Mouse (Mus musculus) intestine, postnatal 0 days (tissue): ENCODE data around the gene Tmem88b. TPM values are rescaled to one million over a fixed set of nuclear protein-coding genes. Genes with fewer than 3 reads are reported as not detected.

Experiments
- ATAC-seq: fragments of 200-750 bp; cut with Nextera tagmentation; 2 replicates; pipeline ENCODE4 v1.8.0; 2017; ENCODE audit warnings: mild to moderate bottlenecking, moderate TSS enrichment, moderate library complexity
- H3K27ac ChIP-seq: fragments of 300-500 bp; sonication (generic); 2 replicates; pipeline ENCODE4 v1.5.1; 2014; ENCODE audit warnings: mild to moderate bottlenecking, low read depth, low read length, moderate library complexity
- H3K27me3 ChIP-seq: fragments of 300-500 bp; sonication (generic); replicated peaks from 2 replicates; pipeline ENCODE4 v1.6.1; 2014; ENCODE audit warnings: low read length, mixed read lengths; ENCODE audit not compliant: control insufficient read depth, insufficient read depth
- H3K36me3 ChIP-seq: fragments of 300-500 bp; sonication (generic); 2 replicates; pipeline ENCODE4 v1.6.1; 2014; ENCODE audit warnings: mild to moderate bottlenecking, moderate library complexity; ENCODE audit not compliant: control insufficient read depth, insufficient read depth
- H3K4me1 ChIP-seq: fragments of 300-500 bp; sonication (generic); replicated peaks from 2 replicates; pipeline ENCODE4 v1.6.1; 2014; ENCODE audit warnings: antibody characterized with exemption, low read length, mixed read lengths; ENCODE audit not compliant: control insufficient read depth, insufficient read depth
- H3K4me2 ChIP-seq: fragments of 300-500 bp; sonication (generic); replicated peaks from 2 replicates; pipeline ENCODE4 v1.6.1; 2014; ENCODE audit warnings: low read depth, mild to moderate bottlenecking, moderate library complexity
- H3K4me3 ChIP-seq: fragments of 300-500 bp; sonication (generic); 2 replicates; pipeline ENCODE4 v1.5.1; 2014; ENCODE audit warnings: low read depth, low read length
- H3K9ac ChIP-seq: fragments of 300-500 bp; sonication (generic); 2 replicates; pipeline ENCODE4 v1.6.1; 2014; ENCODE audit warnings: mild to moderate bottlenecking, low read depth, low read length
- H3K9me3 ChIP-seq: fragments of 300-500 bp; sonication (generic); 2 replicates; pipeline ENCODE4 v1.6.1; 2016; ENCODE audit warnings: mixed run types; ENCODE audit not compliant: control insufficient read depth
- CTCF ChIP-seq: sonication (generic); IDR thresholded peaks from 2 replicates; pipeline ENCODE4 v1.5.1; 2016; ENCODE audit warnings: low read depth, mild to moderate bottlenecking, control low read depth, antibody characterized with exemption, moderate library complexity
- WGBS: fragments of 180-500 bp; shearing (Covaris S2); extraction: QIAGEN DNeasy Blood & Tissue Kit; methylation state at CpG from one replicate; pipeline ENCODE4 v1.1.7; 2014; 5-methylcytosine and 5-hydroxymethylcytosine counted together
- polyA plus RNA-seq: library from polyadenylated mRNA; unstranded; fragments of >200 nt; fragmentation: Nextera tagmentation; extraction: Ambion mirVana; gene quantifications from 2 replicates; pipeline ENCODE4 v1.2.1, GENCODE M21; 2015

Gene Tmem88b
- polyA plus RNA-seq, 1 experiment from 2014 or later, result 0.64 TPM

GRCm38 (mm10) chr4:155830596-155830995 is 44.9 kb upstream of the Tmem88b start:
- no peak overlapping the region for H3K27ac ChIP-seq
- no peaks in the 10 kb centered on the region for H3K27me3 ChIP-seq
- H3K4me1 ChIP-seq, result 0 out of 2 replicates have a peak, but pooled peaks cover 3% of the 10 kb centered on the region
- H3K4me3 ChIP-seq, result peak overlapping the region; percentile 88
- WGBS, result 51% methylated on average over 8 of the region's 8 CpGs
- peaks cover 13% of the 10 kb centered on the region; the same call in 1 of the 2 replicates for H3K36me3 ChIP-seq
- peak overlapping the region; percentile 87 for H3K4me2 ChIP-seq
- no peak for TF ChIP-seq CTCF
- H3K9ac ChIP-seq, result no peak overlapping the region
- H3K9me3 ChIP-seq, result no peaks in the 10 kb centered on the region
- ATAC-seq, result no peak

- H3K4me2 ChIP-seq, result no peak overlapping the region
- no peak for ATAC-seq
- no peak overlapping the region for H3K27ac ChIP-seq
- no peak for TF ChIP-seq CTCF
- no peaks in the 10 kb centered on the region for H3K9me3 ChIP-seq
- 93% methylated on average over 4 of the region's 4 CpGs for WGBS
- peaks cover 14% of the 10 kb centered on the region for H3K36me3 ChIP-seq
- no peak overlapping the region for H3K9ac ChIP-seq
- no peaks in the 10 kb centered on the region for H3K27me3 ChIP-seq
- 0 out of 2 replicates have a peak, but pooled peaks cover 3% of the 10 kb centered on the region for H3K4me1 ChIP-seq
- no peak overlapping the region for H3K4me3 ChIP-seq
Observed at GRCm38 (mm10) chr4:155829866-155830265, 44.2 kb upstream of the Tmem88b start.

GRCm38 (mm10) chr4:155823443-155823842 is 37.8 kb upstream of the Tmem88b start:
- Histone ChIP-seq H3K4me3 (no peak overlapping the region), H3K27me3 (no peaks in the 10 kb centered on the region), H3K9ac (no peak overlapping the region), H3K36me3 (peaks cover 72% of the 10 kb centered on the region), H3K9me3 (no peaks in the 10 kb centered on the region), H3K4me1 (no peaks in the 10 kb centered on the region), H3K27ac (no peak overlapping the region), H3K4me2 (no peak overlapping the region)
- WGBS, result 94% methylated on average over 16 of the region's 16 CpGs
- TF ChIP-seq CTCF, result no peak
- ATAC-seq, result no peak

GRCm38 (mm10) chr4:155821025-155821424 is 35.4 kb upstream of the Tmem88b start:
- Histone ChIP-seq H3K9ac (no peak overlapping the region), H3K36me3 (peaks cover 84% of the 10 kb centered on the region), H3K27ac (no peak overlapping the region), H3K4me2 (no peak overlapping the region), H3K27me3 (no peaks in the 10 kb centered on the region), H3K9me3 (no peaks in the 10 kb centered on the region), H3K4me1 (no peaks in the 10 kb centered on the region), H3K4me3 (no peak overlapping the region)
- 75% methylated on average over 7 of the region's 7 CpGs for WGBS
- peak; percentile 61 for TF ChIP-seq CTCF
- ATAC-seq, result no peak

GRCm38 (mm10) chr4:155817533-155817932 is 31.9 kb upstream of the Tmem88b start:
- peaks cover 78% of the 10 kb centered on the region for H3K36me3 ChIP-seq
- ATAC-seq, result peak; percentile 46
- 51% methylated on average over 4 of the region's 4 CpGs for WGBS

GRCm38 (mm10) chr4:155812665-155813181 is 27.0 kb upstream of the Tmem88b start:
- peaks cover 58% of the 10 kb centered on the region for H3K36me3 ChIP-seq
- H3K4me3 ChIP-seq, result peak overlapping the region; percentile 100
- ATAC-seq, result peak; percentile 36
- no peaks in the 10 kb centered on the region for H3K4me1 ChIP-seq
- under 1% methylated on average over 49 of the region's 49 CpGs for WGBS
- peak overlapping the region; percentile 94 for H3K27ac ChIP-seq
- no peaks in the 10 kb centered on the region for H3K27me3 ChIP-seq
- no peaks in the 10 kb centered on the region for H3K9me3 ChIP-seq
- peak overlapping the region; percentile 99 for H3K9ac ChIP-seq
- H3K4me2 ChIP-seq, result peak overlapping the region; percentile 72
- no peak for TF ChIP-seq CTCF

More at GRCm38 (mm10) chr4:155817533-155817932, 31.9 kb upstream of the Tmem88b start:
- TF ChIP-seq CTCF, result no peak
- Histone ChIP-seq H3K27me3 (no peaks in the 10 kb centered on the region), H3K4me3 (no peak overlapping the region), H3K9me3 (no peaks in the 10 kb centered on the region), H3K27ac (no peak overlapping the region), H3K4me1 (no peaks in the 10 kb centered on the region), H3K4me2 (no peak overlapping the region), H3K9ac (no peak overlapping the region)
